Mouse (Mus musculus) MN1 (cell line): ENCODE results near the gene Olfr723.
"Not testable (repeated sequence)": the region's sequence is repeated elsewhere in the genome, so short reads cannot be mapped to it uniquely, and the experiment has no call there.

Source experiments
- DNase-seq: peaks from one replicate; pipeline ENCODE4 v3.0.0-alpha.2; 2016; ENCODE audit warnings: low spot score

The Olfr723 gene

DNA sequence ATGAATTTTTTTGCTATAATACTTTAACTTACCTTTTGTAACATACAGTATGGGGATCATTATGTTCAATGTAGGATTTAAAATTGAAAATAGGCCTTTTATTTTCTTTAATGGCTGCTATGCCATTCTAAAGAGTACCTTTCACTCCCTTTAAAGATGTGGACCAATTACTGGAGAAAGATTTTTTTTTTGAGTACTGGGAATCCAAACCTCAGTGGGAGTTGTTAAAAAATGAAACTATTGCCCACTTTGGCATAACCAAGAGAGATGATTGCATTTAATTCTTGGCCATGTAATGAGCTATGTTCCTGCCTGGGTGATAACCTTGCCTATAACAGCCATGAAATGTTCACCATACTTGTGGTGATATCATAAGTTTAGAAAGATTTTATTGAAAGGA lies at the start of gene Olfr723:
Gene Olfr723 (minus strand): TSS at position 101 of the 400 bp plus-strand sequence.
- not testable (repeated sequence) for DNase-seq

DNA sequence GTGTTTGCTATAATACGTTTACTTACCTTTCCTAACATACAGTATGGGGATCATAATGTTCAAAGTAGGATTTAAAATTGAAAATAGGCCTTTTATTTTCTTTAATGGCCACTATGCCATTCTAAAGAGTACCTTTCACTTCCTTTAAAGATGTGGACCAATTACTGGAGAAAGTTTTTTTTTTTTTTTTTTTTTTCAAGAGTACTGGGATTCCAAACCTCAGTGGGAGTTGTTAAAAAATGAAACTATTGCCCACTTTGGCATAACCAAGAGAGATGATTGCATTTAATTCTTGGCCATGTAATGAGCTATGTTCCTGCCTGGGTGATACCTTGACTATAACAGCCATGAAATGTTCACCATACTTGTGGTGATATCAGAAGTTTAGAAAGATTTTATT lies 31.6 kb upstream of the Olfr723 start, which contains the start of gene Olfr724:
Gene Olfr724 (minus strand): TSS at position 101 of the 400 bp plus-strand sequence.
- not testable (repeated sequence) for DNase-seq

DNA sequence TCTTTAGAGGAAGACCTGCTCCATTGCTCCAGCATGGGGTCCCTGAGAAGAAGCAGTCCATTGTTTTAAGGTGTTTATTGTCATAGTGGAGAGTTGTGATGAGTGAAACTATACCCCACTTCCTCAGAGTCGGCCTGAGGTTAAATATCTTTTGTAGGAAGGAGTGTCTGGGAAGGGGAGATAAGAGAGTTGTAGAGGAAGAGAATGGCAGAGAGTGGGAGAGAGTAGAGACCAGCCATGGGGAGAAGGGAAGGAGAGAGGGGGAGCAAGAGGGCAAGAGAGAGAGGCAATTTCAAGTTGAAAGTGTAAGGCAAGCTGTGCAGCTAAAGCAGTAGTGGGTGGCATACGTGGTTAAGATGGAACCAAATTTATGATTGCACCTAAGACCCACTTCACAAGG lies 24.3 kb upstream of the Olfr723 start:
- no peak for DNase-seq

DNA sequence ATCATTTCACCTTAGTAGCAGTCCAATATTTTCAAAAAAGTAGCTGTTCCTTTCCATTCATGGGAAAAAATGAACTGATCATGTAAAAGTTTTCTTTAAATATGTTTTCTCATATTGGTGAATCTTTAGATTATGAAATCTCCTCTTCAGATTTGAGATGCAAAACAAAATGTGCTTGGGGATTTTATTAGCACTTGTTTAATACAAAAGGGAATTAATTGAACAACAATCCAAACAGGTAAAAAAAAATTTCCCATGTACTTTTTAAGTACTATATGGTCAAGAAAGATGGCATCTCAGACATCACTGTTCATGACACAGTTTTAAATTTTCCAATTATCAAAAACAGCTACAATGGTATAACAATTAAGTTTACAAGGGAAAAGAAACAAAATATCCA lies 29.7 kb downstream of the Olfr723 start, which contains the start of gene Olfr722:
Gene Olfr722 (minus strand): TSS at position 101 of the 400 bp plus-strand sequence.
- no peak for DNase-seq
